Mouse (Mus musculus): ENCODE results near the gene Enpp3.
A peak's percentile ranks its signal among the peaks of the same experiment; 100 is the strongest.

Gene Enpp3

GRCm38 (mm10) chr10:24763257-24763656 is 79.4 kb downstream of the Enpp3 start:
- no peak for DNase-seq (ENCODE audit: low read depth)

DNA sequence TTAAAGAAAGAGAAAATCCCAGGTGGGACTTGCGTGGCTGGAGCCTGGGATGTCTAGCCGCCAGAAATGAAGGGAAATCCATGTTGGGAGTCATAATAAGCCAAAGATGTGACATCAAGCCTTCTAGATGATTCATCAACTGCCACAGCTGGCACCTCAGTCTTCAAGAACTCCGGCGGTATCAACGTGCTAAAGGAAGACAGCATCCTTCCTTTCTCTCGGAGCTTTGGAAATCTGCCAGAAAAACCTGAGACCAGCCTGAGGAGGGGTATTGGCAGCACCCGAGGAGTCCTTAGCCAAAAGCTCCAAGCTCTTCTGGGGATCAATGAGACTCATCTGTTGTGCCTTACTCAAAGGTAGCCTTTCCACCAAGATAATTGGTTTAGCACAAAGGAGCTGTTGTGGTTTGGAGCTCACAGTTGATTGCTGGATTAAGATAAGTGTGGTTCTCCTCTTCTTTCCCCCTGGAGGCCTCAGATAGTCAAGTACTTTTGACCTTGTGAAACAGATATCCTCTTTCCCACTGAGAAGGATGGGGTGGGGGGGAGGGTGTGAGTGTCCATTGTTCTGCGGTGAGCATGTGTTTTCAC is 84.2 kb downstream of the Enpp3 start:
- DNase-seq (ENCODE audit: low read depth), result peak; percentile 93

DNA sequence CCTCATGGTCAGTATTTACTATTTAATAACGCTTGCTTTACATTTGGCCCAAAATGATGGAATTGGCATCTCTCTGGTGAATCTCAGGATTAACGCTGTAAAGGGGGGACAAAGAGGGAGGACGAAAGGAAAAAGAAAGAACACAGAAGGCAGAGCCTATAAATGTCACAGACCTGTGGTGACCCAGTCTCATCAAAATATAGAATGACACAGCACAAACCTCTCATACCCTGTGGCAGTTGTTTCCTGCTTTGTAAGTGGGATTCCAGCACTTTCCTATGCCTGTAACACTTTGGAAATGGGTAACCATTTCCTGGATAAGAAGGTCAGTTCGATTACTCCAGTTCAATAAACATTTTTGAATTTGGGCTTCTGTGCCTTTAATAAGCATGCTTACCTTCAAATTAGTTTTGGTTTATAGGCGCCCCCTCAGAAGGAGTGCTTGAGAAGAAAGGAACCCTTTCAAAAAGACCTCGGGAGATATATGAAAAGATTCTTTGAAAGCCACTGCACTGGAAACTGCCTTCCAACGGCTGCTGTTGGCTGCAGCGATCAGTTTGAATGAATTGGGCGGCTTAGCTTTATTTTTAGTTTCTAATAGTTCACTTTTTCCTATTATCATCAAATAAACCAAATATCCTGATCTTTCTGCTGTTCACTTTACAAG is 87.6 kb downstream of the Enpp3 start:
- peak; percentile 42 for DNase-seq (ENCODE audit: low read depth)

- no peak for DNase-seq (ENCODE audit: low read depth)
These were observed 88.3 kb downstream of the Enpp3 start for GRCm38 (mm10) chr10:24754251-24754835.

DNA sequence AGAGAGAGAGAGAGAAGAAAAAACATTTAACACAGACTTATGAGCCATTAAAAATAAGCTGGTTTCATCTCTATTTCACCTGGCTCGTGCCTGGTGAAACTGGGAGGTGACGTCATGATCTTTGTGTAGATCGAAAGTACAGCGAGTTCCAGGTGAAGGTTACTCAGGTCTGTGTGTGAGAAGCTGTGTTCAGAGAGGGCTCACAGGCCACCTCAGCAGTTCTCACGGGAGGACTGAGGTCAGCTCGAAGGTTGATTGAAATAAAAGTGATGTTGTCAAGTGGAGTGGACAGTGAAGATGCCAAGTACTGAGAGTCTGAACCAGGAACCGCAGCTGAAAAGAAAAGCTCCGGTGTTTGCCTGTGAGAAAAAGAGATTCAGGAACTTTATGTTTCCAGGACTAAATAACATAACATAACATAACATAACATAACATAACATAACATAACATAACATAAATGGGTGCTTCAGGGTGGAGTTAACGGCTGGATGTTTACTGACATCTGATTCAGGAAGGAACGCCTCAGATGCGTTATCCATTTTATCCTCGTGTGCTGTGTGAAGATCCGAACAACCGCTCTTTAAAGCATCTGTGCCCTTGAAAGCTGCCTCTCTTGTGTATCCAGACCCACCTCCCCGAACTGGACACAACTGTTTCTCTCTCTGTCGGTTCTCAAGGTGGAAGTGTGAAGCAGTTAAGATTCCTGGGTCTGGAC is 88.9 kb downstream of the Enpp3 start:
- DNase-seq (ENCODE audit: low read depth), result no peak

- no peak for DNase-seq (ENCODE audit: low read depth)
These were observed 99.6 kb downstream of the Enpp3 start for GRCm38 (mm10) chr10:24742950-24743487.

DNA sequence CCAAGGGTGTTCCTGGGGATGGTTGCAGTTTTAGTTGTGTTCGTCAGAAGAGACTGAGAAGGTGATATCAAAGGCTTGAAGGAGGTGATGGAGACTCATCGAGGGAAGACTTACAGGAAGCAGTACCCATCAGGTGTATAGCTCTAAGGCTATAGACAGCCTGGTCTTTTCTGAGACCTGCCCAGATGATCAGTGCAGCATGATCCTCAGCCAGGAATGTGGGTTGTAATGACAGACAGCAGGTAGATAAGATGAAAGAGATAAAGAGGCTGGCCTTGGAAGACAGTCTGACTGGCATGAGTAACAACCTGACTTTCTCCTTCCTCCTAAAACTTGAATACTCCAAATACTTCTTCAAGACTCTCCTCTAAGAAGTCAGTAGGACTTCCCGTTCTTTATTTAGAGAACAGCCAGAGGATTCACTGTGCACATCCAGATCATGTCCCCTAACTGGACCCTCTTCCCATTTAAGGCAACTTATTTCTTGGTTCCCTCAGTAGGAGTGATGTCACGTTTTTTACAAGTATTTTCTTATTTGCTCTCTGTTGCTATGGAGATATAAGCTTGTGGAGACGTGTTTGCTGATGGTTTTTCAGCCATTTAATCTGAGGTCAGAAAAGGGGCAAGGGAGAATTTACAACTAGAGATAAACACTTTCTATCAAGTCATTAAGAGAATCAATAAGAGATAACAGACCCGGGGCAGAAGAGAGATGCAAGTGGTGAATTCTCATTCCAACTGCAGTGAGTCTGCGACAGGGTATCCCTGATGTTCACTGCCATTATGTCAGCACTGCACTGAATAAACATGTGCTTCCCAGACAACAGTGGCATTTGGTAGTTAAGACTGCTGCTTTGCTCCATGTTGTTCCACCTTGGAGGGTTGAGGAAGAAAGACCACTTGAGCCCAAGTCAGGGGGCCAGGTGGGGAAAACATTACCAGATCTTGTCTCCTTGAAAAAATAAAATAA is 101.1 kb downstream of the Enpp3 start:
- DNase-seq (ENCODE audit: low read depth), result no peak

GRCm38 (mm10) chr10:24739171-24739570 is 103.5 kb downstream of the Enpp3 start:
- peak; percentile 10 for DNase-seq (ENCODE audit: low read depth)

DNA sequence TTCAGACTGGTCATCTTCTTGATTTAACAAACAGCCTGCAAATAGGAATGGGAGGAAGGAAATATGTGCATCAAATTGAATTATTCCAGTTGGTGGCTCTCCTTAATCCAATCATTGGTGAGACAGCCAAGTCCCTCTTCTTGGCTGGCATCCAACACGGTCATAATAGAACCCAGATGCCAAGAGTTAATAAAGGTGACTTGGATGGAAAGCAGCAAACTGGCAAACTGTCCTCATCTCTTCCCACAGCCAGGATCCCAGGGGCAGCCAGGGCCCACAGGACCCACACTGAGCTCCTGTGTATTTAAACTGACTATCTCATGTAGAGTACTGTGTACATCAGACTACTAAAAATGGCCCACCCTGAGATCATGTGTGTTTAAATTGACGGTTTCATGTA is 104.2 kb downstream of the Enpp3 start:
- DNase-seq (ENCODE audit: low read depth), result no peak

GRCm38 (mm10) chr10:24735027-24735777 is 107.4 kb downstream of the Enpp3 start:
- no peak for DNase-seq (ENCODE audit: low read depth)

DNA sequence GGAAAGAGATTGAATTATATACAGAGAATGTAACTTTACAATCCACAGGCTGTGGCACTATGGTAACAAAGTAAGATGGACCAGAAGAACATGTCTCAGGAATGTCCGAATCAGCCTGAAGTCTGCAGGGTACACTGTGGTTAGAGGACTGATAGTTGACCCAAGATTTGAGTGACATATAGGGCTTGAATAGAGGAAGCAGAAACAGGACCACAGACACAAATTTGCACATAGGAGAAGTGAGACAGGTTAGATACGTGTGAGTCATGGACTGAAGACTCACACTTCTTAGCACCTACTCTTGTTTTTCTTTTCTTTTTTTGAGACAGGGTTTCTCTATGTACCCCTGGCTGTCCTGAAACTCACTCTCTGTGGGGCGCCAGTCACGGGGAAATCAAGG is 115.1 kb downstream of the Enpp3 start:
- peak; percentile 73 for DNase-seq (ENCODE audit: low read depth)

- no peak for DNase-seq (ENCODE audit: low read depth)
These were observed 117.4 kb downstream of the Enpp3 start for GRCm38 (mm10) chr10:24725197-24725596.

Data from 416B (cell line).